Mouse (Mus musculus): ENCODE results near the gene Ckap2. TPM values are rescaled to one million over a fixed set of nuclear protein-coding genes. Genes with fewer than 3 reads are reported as not detected.
A peak's percentile ranks its signal among the peaks of the same experiment; 100 is the strongest.

The Ckap2 gene
- polyA plus RNA-seq, 1 experiment from 2014 or later, result 65.9 TPM

DNA sequence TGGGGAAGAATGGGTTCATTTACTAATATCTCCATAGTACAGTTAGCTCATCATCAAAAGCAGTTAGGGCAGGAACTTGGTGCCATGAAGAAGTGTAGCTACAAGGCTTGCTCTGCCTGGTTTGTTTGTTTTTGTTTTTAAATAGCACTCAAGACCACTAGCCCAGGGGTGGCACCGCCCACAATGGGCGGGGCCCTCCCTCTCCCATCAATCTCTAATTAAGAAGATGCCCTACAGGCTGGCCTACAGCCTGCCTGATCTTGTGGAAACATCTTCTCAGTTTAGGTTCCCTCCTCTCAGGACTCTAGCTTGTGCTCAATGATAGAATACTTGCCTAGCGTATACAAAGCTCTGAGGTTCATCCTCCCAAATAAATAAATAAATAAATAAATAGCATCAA is 735 bp downstream of the Ckap2 start:
- peak overlapping the region; percentile 63 for H3K9ac ChIP-seq
- WGBS, result 0% methylated on average over 3 of the region's 3 CpGs
- H3K27me3 ChIP-seq, result no peaks in the 10 kb centered on the region
- H3K4me1 ChIP-seq, result peaks cover 12% of the 10 kb centered on the region
- peak overlapping the region; percentile 82 for H3K27ac ChIP-seq
- H3K4me3 ChIP-seq (replicated peaks), result peak overlapping the region; percentile 60
- H3K36me3 ChIP-seq (replicated peaks), result 0 out of 2 replicates have a peak, but pooled peaks cover 3% of the 10 kb centered on the region
- peak overlapping the region; percentile 61 for H3K4me2 ChIP-seq
- peak; percentile 75 for ATAC-seq (ENCODE audit: low FRiP score)
- no peaks in the 10 kb centered on the region for H3K9me3 ChIP-seq

DNA sequence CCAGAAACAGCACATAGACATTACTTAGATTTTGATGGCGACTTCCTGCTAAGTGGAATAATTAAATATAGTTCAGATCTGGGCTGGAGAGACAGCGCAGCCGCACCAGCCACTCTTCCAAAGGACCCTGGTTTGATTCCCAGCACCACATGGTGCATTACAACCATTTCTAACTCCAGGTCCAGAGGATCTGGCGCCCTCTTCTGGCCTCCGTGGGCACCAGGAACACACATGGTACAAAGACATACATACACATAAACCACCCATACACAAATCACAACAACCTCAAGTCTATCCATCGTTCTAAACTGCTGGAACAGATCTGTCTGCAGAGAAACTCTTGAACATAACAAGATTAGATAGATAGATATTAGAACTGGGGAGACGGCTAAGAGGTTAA is 9.7 kb downstream of the Ckap2 start:
- no peaks in the 10 kb centered on the region for H3K4me1 ChIP-seq
- H3K9me3 ChIP-seq, result no peaks in the 10 kb centered on the region
- ATAC-seq (ENCODE audit: low FRiP score), result no peak
- peaks cover 56% of the 10 kb centered on the region for H3K36me3 ChIP-seq (replicated peaks)
- WGBS, result 97% methylated on average over 7 of the region's 7 CpGs
- no peak overlapping the region for H3K9ac ChIP-seq
- H3K27me3 ChIP-seq, result no peaks in the 10 kb centered on the region
- H3K4me3 ChIP-seq (replicated peaks), result no peak overlapping the region
- H3K27ac ChIP-seq, result no peak overlapping the region
- no peak overlapping the region for H3K4me2 ChIP-seq

- Histone ChIP-seq H3K27me3 (no peaks in the 10 kb centered on the region), H3K9me3 (no peaks in the 10 kb centered on the region), H3K9ac (no peak overlapping the region), H3K27ac (no peak overlapping the region), H3K4me1 (0 out of 2 replicates have a peak, but pooled peaks cover 4% of the 10 kb centered on the region), H3K4me2 (no peak overlapping the region), H3K36me3 (replicated peaks) (peaks cover 36% of the 10 kb centered on the region), H3K4me3 (replicated peaks) (no peak overlapping the region)
- WGBS, result 82% methylated on average over 5 of the region's 5 CpGs
- no peak for ATAC-seq (ENCODE audit: low FRiP score)
These were observed 16.5 kb downstream of the Ckap2 start for GRCm38 (mm10) chr8:22169167-22169566.

DNA sequence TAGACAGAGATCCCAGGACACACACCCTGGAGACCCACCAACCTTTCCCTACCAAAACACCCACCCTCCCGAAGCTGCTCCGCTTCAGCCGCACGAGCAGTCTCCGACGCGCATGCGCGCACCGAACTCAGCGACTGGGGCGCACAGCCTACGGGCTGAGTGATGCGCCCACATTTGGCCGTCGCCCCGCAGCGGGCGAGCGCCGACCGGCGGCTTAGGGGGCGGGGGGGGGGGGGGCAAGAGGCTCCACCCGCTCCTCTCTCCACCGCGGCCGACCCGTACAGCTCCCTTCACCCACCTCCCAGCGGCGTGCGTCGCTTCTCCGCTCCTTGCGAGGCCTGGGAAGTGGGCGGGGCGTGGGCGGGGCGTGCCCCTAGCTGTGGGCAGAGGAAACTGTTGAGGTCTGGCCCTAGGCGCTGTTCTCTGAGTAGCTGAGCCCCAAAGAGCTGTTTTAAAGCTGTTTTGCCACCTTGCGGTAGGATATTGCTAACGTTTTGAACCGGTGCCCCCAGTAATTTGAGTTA is 19.5 kb downstream of the Ckap2 start, which contains the start of gene Nek3:
Gene Nek3 (minus strand): TSS at position 356 of the 524 bp plus-strand sequence.
- Histone ChIP-seq H3K9me3 (no peaks in the 10 kb centered on the region), H3K4me3 (replicated peaks) (peak within 1 kb of the TSS; percentile 55), H3K27ac (peak within 1 kb of the TSS; percentile 78), H3K36me3 (replicated peaks) (peaks cover 22% of the 10 kb centered on the region), H3K27me3 (no peaks in the 10 kb centered on the region), H3K4me1 (0 out of 2 replicates have a peak, but pooled peaks cover 4% of the 10 kb centered on the region), H3K9ac (peak within 1 kb of the TSS; percentile 57), H3K4me2 (peak within 1 kb of the TSS; percentile 50)
- peak; percentile 98 for ATAC-seq (ENCODE audit: low FRiP score)
- 0% methylated on average over 41 of the region's 43 CpGs for WGBS

GRCm38 (mm10) chr8:22165251-22166079 is 20.2 kb downstream of the Ckap2 start:
- Histone ChIP-seq H3K27ac (peak overlapping the region; percentile 78; the same call in 1 of the 2 replicates), H3K27me3 (no peaks in the 10 kb centered on the region), H3K9me3 (no peaks in the 10 kb centered on the region), H3K4me2 (peak overlapping the region; percentile 50), H3K9ac (peak overlapping the region; percentile 57), H3K4me1 (0 out of 2 replicates have a peak, but pooled peaks cover 4% of the 10 kb centered on the region), H3K36me3 (replicated peaks) (peaks cover 16% of the 10 kb centered on the region), H3K4me3 (replicated peaks) (peak overlapping the region; percentile 55)
- 58% methylated on average over 10 of the region's 10 CpGs for WGBS
- ATAC-seq (ENCODE audit: low FRiP score), result 0 out of 2 replicates have a peak, but pooled peaks have one; percentile 15

DNA sequence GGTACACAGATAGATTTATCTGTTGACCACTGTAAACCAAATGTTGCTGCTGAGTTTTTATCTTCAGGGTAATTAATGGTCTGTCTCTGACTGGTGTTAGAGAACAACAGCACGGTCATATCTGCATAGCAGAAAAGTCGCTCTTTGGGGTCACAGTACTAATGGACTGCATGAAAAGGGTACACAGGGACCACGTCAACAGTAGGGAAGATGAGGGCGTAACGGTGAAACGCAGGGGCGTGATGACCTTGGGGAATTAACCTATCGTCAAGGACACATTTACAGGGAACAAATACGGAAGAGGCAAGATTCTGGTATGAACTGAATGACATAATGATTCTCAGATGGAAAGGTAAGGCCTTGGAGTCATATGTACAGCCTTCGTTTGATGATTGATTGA is 21.2 kb downstream of the Ckap2 start:
- H3K27ac ChIP-seq, result no peak overlapping the region
- H3K4me2 ChIP-seq, result no peak overlapping the region
- WGBS, result 95% methylated on average over 10 of the region's 10 CpGs
- 0 out of 2 replicates have a peak, but pooled peaks cover 4% of the 10 kb centered on the region for H3K4me1 ChIP-seq
- no peaks in the 10 kb centered on the region for H3K9me3 ChIP-seq
- no peaks in the 10 kb centered on the region for H3K27me3 ChIP-seq
- ATAC-seq (ENCODE audit: low FRiP score), result no peak
- no peak overlapping the region for H3K9ac ChIP-seq
- H3K36me3 ChIP-seq (replicated peaks), result peaks cover 16% of the 10 kb centered on the region
- no peak overlapping the region for H3K4me3 ChIP-seq (replicated peaks)

- H3K27ac ChIP-seq, result no peak overlapping the region
- WGBS, result 88% methylated on average over 8 of the region's 8 CpGs
- no peak overlapping the region for H3K9ac ChIP-seq
- no peak overlapping the region for H3K4me2 ChIP-seq
- ATAC-seq (ENCODE audit: low FRiP score), result no peak
- 0 out of 2 replicates have a peak, but pooled peaks cover 4% of the 10 kb centered on the region for H3K4me1 ChIP-seq
- H3K9me3 ChIP-seq, result no peaks in the 10 kb centered on the region
- no peaks in the 10 kb centered on the region for H3K27me3 ChIP-seq
- H3K36me3 ChIP-seq (replicated peaks), result peaks cover 10% of the 10 kb centered on the region
- no peak overlapping the region for H3K4me3 ChIP-seq (replicated peaks)
These were observed 23.4 kb downstream of the Ckap2 start for GRCm38 (mm10) chr8:22162206-22162605.

DNA sequence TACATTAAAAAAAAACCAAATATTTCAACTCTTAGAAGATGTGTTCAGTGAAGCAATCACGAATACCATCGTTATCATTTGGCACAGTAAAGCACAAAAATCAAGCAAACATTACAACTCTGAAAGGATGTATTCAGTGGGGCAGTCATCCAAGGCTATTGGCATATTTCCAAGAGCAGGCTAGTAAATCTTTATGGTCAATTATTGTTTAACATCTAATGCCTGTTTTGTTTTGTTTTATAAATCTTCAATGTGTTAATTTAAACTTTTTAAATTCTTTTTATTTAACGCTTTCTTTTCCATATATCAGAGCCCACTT is 35.3 kb downstream of the Ckap2 start:
- H3K4me2 ChIP-seq, result no peak overlapping the region
- no peaks in the 10 kb centered on the region for H3K27me3 ChIP-seq
- no peaks in the 10 kb centered on the region for H3K9me3 ChIP-seq
- no peak for ATAC-seq (ENCODE audit: low FRiP score)
- H3K36me3 ChIP-seq (replicated peaks), result peaks cover 19% of the 10 kb centered on the region
- H3K4me3 ChIP-seq (replicated peaks), result no peak overlapping the region
- H3K4me1 ChIP-seq, result no peaks in the 10 kb centered on the region
- H3K9ac ChIP-seq, result no peak overlapping the region
- WGBS, result 86% methylated on average over 3 of the region's 3 CpGs
- H3K27ac ChIP-seq, result no peak overlapping the region

DNA sequence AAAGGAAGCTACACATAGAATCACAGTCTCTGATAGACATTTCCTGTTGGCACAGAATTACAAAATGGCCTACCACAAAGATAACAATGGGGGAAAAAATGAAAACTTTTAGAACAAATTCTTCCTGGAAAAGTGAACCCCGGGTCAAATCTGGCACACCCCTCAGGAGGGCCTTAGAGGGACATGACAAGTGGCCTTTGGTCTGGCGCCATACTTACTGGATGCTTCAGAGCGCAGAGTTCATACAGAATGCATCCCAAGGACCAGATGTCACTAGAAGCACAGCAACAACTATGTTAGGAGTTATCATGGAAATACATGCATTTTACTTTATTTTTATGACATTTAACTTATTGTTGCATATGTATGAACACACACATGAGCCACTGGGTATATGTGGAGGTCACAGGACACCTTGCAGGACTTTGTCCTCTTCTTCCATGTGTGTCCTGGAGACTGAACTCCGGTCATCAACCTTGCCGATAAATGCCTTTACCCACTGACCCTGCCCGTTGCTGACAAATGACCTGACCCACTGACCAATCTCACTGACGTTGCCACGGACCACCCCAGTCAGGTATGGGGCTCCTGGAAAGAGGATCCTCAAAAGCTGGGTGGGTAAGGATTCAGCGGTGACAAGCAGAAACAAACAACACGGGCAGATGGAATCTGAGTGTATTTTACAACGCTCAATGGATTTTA is 35.8 kb downstream of the Ckap2 start:
- Histone ChIP-seq H3K4me2 (no peak overlapping the region), H3K36me3 (replicated peaks) (peaks cover 16% of the 10 kb centered on the region), H3K4me3 (replicated peaks) (no peak overlapping the region), H3K4me1 (no peaks in the 10 kb centered on the region), H3K27me3 (no peaks in the 10 kb centered on the region), H3K9ac (no peak overlapping the region), H3K27ac (no peak overlapping the region), H3K9me3 (no peaks in the 10 kb centered on the region)
- WGBS, result 94% methylated on average over 11 of the region's 11 CpGs
- no peak for ATAC-seq (ENCODE audit: low FRiP score)

DNA sequence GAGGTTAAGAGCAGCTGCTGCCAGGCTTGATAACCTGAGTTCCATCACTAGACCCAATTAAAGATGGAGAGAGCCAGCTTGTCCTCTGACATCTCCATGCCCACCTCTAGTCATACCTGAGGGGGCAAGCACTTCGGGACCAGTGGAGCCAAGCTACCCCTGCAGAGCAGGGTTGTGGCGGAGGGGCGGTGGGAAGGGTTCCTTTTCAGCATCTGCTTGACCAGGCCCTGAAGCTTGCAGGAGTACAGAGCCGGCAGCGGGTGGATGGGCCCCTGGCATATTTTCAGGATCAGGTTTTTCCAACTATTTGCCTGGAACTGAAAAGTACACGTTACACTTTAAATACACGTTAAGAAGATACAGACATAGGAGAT is 37.3 kb downstream of the Ckap2 start:
- H3K4me3 ChIP-seq (replicated peaks), result no peak overlapping the region
- H3K27ac ChIP-seq, result no peak overlapping the region
- no peaks in the 10 kb centered on the region for H3K9me3 ChIP-seq
- ATAC-seq (ENCODE audit: low FRiP score), result no peak
- H3K27me3 ChIP-seq, result no peaks in the 10 kb centered on the region
- no peaks in the 10 kb centered on the region for H3K4me1 ChIP-seq
- H3K36me3 ChIP-seq (replicated peaks), result peaks cover 16% of the 10 kb centered on the region; the same call in 1 of the 2 replicates
- H3K9ac ChIP-seq, result no peak overlapping the region
- WGBS, result 93% methylated on average over 7 of the region's 7 CpGs
- H3K4me2 ChIP-seq, result no peak overlapping the region

- WGBS, result 83% methylated on average over 9 of the region's 9 CpGs
- Histone ChIP-seq H3K4me3 (replicated peaks) (no peak overlapping the region), H3K9me3 (no peaks in the 10 kb centered on the region), H3K4me1 (no peaks in the 10 kb centered on the region), H3K27me3 (no peaks in the 10 kb centered on the region), H3K4me2 (no peak overlapping the region), H3K36me3 (replicated peaks) (peaks cover 17% of the 10 kb centered on the region; the same call in 1 of the 2 replicates), H3K27ac (no peak overlapping the region), H3K9ac (no peak overlapping the region)
- no peak for ATAC-seq (ENCODE audit: low FRiP score)
These were observed 37.8 kb downstream of the Ckap2 start for GRCm38 (mm10) chr8:22147706-22148366.

- Histone ChIP-seq H3K27me3 (no peaks in the 10 kb centered on the region), H3K9ac (no peak overlapping the region), H3K27ac (no peak overlapping the region), H3K4me3 (replicated peaks) (no peak overlapping the region), H3K9me3 (no peaks in the 10 kb centered on the region), H3K36me3 (replicated peaks) (peaks cover 17% of the 10 kb centered on the region; the same call in 1 of the 2 replicates), H3K4me2 (no peak overlapping the region), H3K4me1 (no peaks in the 10 kb centered on the region)
- 83% methylated on average over 6 of the region's 6 CpGs for WGBS
- ATAC-seq (ENCODE audit: low FRiP score), result no peak
These were observed 39.8 kb downstream of the Ckap2 start for GRCm38 (mm10) chr8:22145831-22146230.

Measured in forebrain, embryonic 12.5 days (tissue).